Mouse (Mus musculus): Measurements from ENCODE around the gene Crtac1. TPM values are rescaled to one million over a fixed set of nuclear protein-coding genes. Genes with fewer than 3 reads are reported as not detected.

Crtac1 gene
- polyA plus RNA-seq, 1 experiment, result 1.1 TPM

DNA sequence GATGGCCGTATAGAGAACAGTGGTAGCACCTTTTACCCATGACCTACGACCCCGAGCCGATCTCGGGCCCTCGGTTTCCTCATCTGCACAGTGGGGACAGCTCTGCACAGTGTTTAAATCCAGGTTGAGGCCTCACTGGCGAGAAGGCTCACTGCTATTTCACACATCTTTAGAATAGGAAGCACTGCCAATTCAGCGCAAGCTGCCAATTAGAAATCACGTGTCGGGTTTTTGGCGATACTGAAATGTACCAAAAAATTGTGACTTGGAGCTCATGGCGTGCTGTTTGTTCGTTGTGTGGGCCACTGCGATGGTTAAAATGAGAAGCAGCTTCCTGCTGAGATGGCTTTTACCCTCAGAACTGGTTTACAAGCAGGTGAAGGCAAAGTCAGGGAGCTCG is 27.2 kb downstream of the Crtac1 start:
- Histone ChIP-seq H3K4me1 (replicated peaks; ENCODE audit: control insufficient read depth, insufficient read depth, low read length) (no peaks in the 10 kb centered on the region), H3K4me3 (ENCODE audit: control insufficient read depth, insufficient read depth, low read length) (no peak overlapping the region), H3K27me3 (ENCODE audit: control insufficient read depth, insufficient read depth, low read length) (no peaks in the 10 kb centered on the region), H3K27ac (ENCODE audit: control insufficient read depth, insufficient read depth, low read length) (no peak overlapping the region), H3K36me3 (ENCODE audit: control insufficient read depth, insufficient read depth, low read length) (no peaks in the 10 kb centered on the region)
- no peak for TF ChIP-seq CTCF (IDR thresholded peaks at IDR 0.05; ENCODE audit: borderline replicate concordance, control insufficient read depth, extremely low read depth, insufficient read depth, low read length, poor library complexity)
- TF ChIP-seq POLR2A (IDR thresholded peaks at IDR 0.05; ENCODE audit: control insufficient read depth, extremely low read depth, insufficient read depth, low read length, poor library complexity), result no peak
- 88% methylated on average over 15 of the region's 15 CpGs for WGBS
- DNase-seq, result no peak

DNA sequence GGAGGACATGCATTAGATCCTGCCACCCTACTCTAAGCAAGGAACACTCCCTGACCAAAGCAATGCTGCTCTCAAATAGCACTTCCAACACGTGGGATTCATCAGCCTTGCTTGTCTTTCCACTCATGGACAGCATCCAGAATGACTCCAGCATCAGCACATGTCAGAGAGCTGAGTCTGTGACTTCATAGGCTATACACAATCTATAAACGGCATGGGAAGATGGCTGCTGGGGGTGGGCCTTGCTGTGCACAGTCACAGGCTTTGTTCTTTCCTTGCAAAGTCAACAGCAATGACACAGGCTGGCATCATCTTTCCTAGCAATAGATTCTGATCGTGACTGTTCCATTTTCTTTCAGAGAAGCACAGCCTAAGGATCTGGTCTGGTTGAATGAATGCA is 31.6 kb downstream of the Crtac1 start:
- 65% methylated on average over 3 of the region's 3 CpGs for WGBS
- no peaks in the 10 kb centered on the region for H3K27me3 ChIP-seq (ENCODE audit: control insufficient read depth, insufficient read depth, low read length)
- H3K27ac ChIP-seq (ENCODE audit: control insufficient read depth, insufficient read depth, low read length), result no peak overlapping the region
- no peak for DNase-seq
- H3K4me1 ChIP-seq (replicated peaks; ENCODE audit: control insufficient read depth, insufficient read depth, low read length), result no peaks in the 10 kb centered on the region
- no peak for TF ChIP-seq CTCF (IDR thresholded peaks at IDR 0.05; ENCODE audit: borderline replicate concordance, control insufficient read depth, extremely low read depth, insufficient read depth, low read length, poor library complexity)
- TF ChIP-seq POLR2A (IDR thresholded peaks at IDR 0.05; ENCODE audit: control insufficient read depth, extremely low read depth, insufficient read depth, low read length, poor library complexity), result no peak
- H3K36me3 ChIP-seq (ENCODE audit: control insufficient read depth, insufficient read depth, low read length), result no peaks in the 10 kb centered on the region
- H3K4me3 ChIP-seq (ENCODE audit: control insufficient read depth, insufficient read depth, low read length), result no peak overlapping the region

DNA sequence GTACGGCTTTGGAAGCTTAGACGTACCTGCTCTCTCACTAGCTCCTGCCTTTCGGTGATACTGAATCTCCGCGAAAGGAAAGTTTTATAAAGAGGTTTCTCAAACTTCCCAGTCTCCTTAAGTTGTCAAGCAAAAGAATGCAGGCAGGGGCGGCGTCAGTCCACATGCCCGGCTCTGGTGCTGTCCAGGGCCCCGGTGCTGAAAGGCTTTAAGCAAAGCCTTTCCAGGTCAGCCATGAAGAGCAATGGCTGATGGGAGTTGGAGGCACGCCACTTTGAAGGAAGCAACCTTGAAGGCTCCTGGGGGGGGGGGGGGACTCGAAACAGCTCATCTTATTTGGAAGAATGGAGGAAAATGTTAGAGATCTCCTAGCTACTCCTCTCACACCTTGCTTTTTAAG is 34.3 kb downstream of the Crtac1 start:
- H3K27ac ChIP-seq (ENCODE audit: control insufficient read depth, insufficient read depth, low read length), result no peak overlapping the region
- H3K27me3 ChIP-seq (ENCODE audit: control insufficient read depth, insufficient read depth, low read length), result no peaks in the 10 kb centered on the region
- no peak overlapping the region for H3K4me3 ChIP-seq (ENCODE audit: control insufficient read depth, insufficient read depth, low read length)
- no peak for TF ChIP-seq POLR2A (IDR thresholded peaks at IDR 0.05; ENCODE audit: control insufficient read depth, extremely low read depth, insufficient read depth, low read length, poor library complexity)
- TF ChIP-seq CTCF (IDR thresholded peaks at IDR 0.05; ENCODE audit: borderline replicate concordance, control insufficient read depth, extremely low read depth, insufficient read depth, low read length, poor library complexity), result no peak
- H3K36me3 ChIP-seq (ENCODE audit: control insufficient read depth, insufficient read depth, low read length), result no peaks in the 10 kb centered on the region
- no peak for DNase-seq
- WGBS, result 27% methylated on average over 11 of the region's 11 CpGs
- no peaks in the 10 kb centered on the region for H3K4me1 ChIP-seq (replicated peaks; ENCODE audit: control insufficient read depth, insufficient read depth, low read length)

DNA sequence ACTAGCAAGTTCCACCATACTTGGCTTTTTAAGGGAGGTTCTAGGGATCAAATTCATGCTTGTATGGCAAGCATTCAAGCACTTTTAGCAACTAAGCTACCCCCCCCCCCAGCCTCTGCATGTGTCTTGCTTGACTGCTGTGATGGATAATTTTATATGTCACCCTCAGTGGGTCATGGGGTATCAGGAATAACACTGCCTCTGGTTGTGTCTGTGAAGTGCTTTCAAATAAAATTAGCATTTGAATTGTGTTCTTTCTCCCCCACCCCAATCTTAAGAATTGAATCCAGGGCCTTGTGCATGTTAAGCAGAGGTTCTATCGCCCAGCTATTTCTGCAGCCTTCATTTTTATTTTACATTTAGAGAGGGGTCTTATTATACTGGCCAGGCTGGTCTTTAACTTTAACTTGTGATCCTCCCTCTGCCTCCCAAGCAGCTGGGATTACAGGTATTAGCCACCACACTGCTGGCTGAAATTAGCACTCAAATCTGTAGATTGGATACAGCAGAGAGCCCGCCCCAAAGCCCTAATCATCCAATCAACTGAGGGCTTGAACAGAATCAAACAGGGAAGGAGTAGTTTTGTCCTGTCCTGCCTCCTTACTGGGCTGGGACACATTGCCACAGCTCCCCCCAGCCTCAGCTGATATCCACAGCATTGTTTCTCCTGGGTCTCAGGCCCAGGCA is 36.6 kb downstream of the Crtac1 start:
- no peak overlapping the region for H3K27ac ChIP-seq (ENCODE audit: control insufficient read depth, insufficient read depth, low read length)
- no peaks in the 10 kb centered on the region for H3K27me3 ChIP-seq (ENCODE audit: control insufficient read depth, insufficient read depth, low read length)
- TF ChIP-seq CTCF (IDR thresholded peaks at IDR 0.05; ENCODE audit: borderline replicate concordance, control insufficient read depth, extremely low read depth, insufficient read depth, low read length, poor library complexity), result no peak
- no peak for TF ChIP-seq POLR2A (IDR thresholded peaks at IDR 0.05; ENCODE audit: control insufficient read depth, extremely low read depth, insufficient read depth, low read length, poor library complexity)
- H3K4me1 ChIP-seq (replicated peaks; ENCODE audit: control insufficient read depth, insufficient read depth, low read length), result no peaks in the 10 kb centered on the region
- no peak for DNase-seq
- 72% methylated on average over 2 of the region's 2 CpGs for WGBS
- no peak overlapping the region for H3K4me3 ChIP-seq (ENCODE audit: control insufficient read depth, insufficient read depth, low read length)
- H3K36me3 ChIP-seq (ENCODE audit: control insufficient read depth, insufficient read depth, low read length), result no peaks in the 10 kb centered on the region

DNA sequence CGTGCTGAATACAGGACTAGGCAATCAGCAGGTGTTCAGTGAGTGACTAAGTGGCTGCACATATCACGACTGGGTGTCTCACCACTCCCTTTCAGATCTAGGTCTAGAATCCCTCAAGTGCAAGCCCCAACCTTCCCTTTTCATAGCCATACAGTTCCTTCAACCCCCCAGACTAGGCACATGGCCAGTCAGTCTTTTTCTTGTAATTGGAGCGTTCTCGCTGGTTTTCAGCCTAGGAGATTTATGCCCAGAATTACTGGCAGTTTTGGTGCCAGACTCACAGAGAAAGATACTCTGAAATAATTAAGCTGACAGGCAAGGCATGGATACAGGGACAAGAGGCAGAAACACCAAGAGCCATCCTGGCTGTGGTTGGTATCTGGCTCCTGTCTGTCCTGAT is 37.7 kb downstream of the Crtac1 start:
- Histone ChIP-seq H3K27me3 (ENCODE audit: control insufficient read depth, insufficient read depth, low read length) (no peaks in the 10 kb centered on the region), H3K27ac (ENCODE audit: control insufficient read depth, insufficient read depth, low read length) (no peak overlapping the region), H3K4me1 (replicated peaks; ENCODE audit: control insufficient read depth, insufficient read depth, low read length) (no peaks in the 10 kb centered on the region), H3K36me3 (ENCODE audit: control insufficient read depth, insufficient read depth, low read length) (no peaks in the 10 kb centered on the region), H3K4me3 (ENCODE audit: control insufficient read depth, insufficient read depth, low read length) (no peak overlapping the region)
- no peak for DNase-seq
- no peak for TF ChIP-seq POLR2A (IDR thresholded peaks at IDR 0.05; ENCODE audit: control insufficient read depth, extremely low read depth, insufficient read depth, low read length, poor library complexity)
- TF ChIP-seq CTCF (IDR thresholded peaks at IDR 0.05; ENCODE audit: borderline replicate concordance, control insufficient read depth, extremely low read depth, insufficient read depth, low read length, poor library complexity), result no peak
- WGBS, result 89% methylated on average over 4 of the region's 4 CpGs

DNA sequence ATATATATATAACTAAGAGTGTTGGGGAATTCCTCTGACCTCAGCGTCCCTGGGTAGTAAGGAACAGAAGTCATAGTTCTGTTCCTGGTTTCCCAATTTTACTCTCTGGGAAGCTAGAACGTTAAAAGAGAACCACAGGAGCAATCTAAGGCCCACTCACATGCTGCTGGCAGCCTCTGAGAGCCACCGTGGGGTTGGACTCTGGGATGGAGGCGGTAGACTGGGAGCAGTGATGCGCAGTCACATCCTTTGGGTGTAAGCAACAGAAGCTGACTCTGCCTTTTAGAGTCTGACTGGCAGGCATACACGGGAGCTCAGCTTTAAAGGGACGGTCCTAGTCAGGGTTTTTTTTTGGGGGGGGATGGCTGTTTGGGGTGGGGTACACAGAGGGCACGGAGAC is 39.5 kb downstream of the Crtac1 start:
- Histone ChIP-seq H3K27ac (ENCODE audit: control insufficient read depth, insufficient read depth, low read length) (no peak overlapping the region), H3K27me3 (ENCODE audit: control insufficient read depth, insufficient read depth, low read length) (no peaks in the 10 kb centered on the region), H3K36me3 (ENCODE audit: control insufficient read depth, insufficient read depth, low read length) (no peaks in the 10 kb centered on the region), H3K4me3 (ENCODE audit: control insufficient read depth, insufficient read depth, low read length) (no peak overlapping the region), H3K4me1 (replicated peaks; ENCODE audit: control insufficient read depth, insufficient read depth, low read length) (no peaks in the 10 kb centered on the region)
- 89% methylated on average over 8 of the region's 8 CpGs for WGBS
- TF ChIP-seq POLR2A (IDR thresholded peaks at IDR 0.05; ENCODE audit: control insufficient read depth, extremely low read depth, insufficient read depth, low read length, poor library complexity) (no peak), CTCF (IDR thresholded peaks at IDR 0.05; ENCODE audit: borderline replicate concordance, control insufficient read depth, extremely low read depth, insufficient read depth, low read length, poor library complexity) (no peak)
- no peak for DNase-seq

DNA sequence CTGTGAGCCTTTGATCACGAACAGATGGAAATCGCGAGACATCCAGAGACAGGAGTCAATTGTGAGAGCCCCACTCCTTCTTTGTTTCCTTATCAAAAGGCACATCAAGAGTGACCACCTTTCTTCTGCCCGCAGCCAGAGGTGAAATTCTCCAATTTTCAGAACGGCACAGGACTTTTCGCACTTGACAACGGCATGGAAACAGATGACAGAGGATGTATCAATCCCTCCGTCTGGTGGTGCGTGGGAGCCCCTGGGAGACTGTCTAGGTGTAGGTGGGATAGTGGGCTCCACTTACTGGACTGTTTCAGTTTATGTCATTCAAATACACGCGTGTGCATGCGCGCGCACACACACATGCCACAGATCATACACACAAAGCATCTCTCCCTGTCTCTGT is 42.0 kb downstream of the Crtac1 start:
- Histone ChIP-seq H3K4me1 (replicated peaks; ENCODE audit: control insufficient read depth, insufficient read depth, low read length) (no peaks in the 10 kb centered on the region), H3K27ac (ENCODE audit: control insufficient read depth, insufficient read depth, low read length) (no peak overlapping the region), H3K36me3 (ENCODE audit: control insufficient read depth, insufficient read depth, low read length) (no peaks in the 10 kb centered on the region), H3K4me3 (ENCODE audit: control insufficient read depth, insufficient read depth, low read length) (no peak overlapping the region), H3K27me3 (ENCODE audit: control insufficient read depth, insufficient read depth, low read length) (no peaks in the 10 kb centered on the region)
- DNase-seq, result no peak
- 96% methylated on average over 14 of the region's 14 CpGs for WGBS
- no peak for TF ChIP-seq POLR2A (IDR thresholded peaks at IDR 0.05; ENCODE audit: control insufficient read depth, extremely low read depth, insufficient read depth, low read length, poor library complexity)
- TF ChIP-seq CTCF (IDR thresholded peaks at IDR 0.05; ENCODE audit: borderline replicate concordance, control insufficient read depth, extremely low read depth, insufficient read depth, low read length, poor library complexity), result no peak
